Mouse (Mus musculus): ENCODE measurements at regions not wholly inside any gene's neighbourhood (a gene's known extent, or its start where the extent isn't known, plus 50 kb on each side); places are given as distances from the start of the nearest gene placed in this dataset.

DNA sequence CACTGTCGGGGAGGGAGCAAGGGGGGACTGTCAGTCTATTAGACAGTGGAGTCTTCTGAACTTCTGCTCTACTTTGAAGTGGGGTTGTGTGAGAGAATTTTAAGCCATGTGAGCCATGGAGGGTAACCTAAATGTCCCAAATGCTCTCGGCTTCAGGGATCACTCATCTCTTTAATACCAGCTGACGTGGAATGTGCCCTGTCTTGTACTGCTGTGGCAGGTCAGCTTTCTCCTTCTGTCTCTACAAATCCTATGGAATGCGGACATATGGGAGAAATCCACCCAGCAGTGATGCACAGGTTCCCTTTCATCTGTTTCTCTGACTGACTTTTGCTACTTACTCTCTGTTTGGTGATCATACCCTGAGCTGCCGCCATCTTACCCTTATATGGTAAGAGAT lies 323.3 kb downstream of the Rnd3 start:
- ATAC-seq (no peak), DNase-seq (ENCODE audit: low spot score) (no peak)
- H3K36me3 ChIP-seq (ENCODE audit: insufficient read depth, low read length): no peaks in the 10 kb centered on the region
- no peak overlapping the region for H3K4me3 ChIP-seq (ENCODE audit: low read depth, low read length)
- no peaks in the 10 kb centered on the region for H3K9me3 ChIP-seq (ENCODE audit: low read length)
- no peak overlapping the region for H3K27ac ChIP-seq (ENCODE audit: low read length)
- H3K9ac ChIP-seq (replicated peaks; ENCODE audit: low read depth): no peak overlapping the region
- no peaks in the 10 kb centered on the region for H3K27me3 ChIP-seq (replicated peaks; ENCODE audit: insufficient read depth, low read length)
- no peaks in the 10 kb centered on the region for H3K4me1 ChIP-seq (ENCODE audit: insufficient read depth, low read depth, low read length)
- WGBS: 89% methylated on average over 5 of the region's 5 CpGs
- TF ChIP-seq CTCF (IDR thresholded peaks at IDR 0.05) (no peak), EP300 (IDR thresholded peaks at IDR 0.05) (no peak)
- no peak overlapping the region for H3K4me2 ChIP-seq (replicated peaks; ENCODE audit: low read depth, low read length)

DNA sequence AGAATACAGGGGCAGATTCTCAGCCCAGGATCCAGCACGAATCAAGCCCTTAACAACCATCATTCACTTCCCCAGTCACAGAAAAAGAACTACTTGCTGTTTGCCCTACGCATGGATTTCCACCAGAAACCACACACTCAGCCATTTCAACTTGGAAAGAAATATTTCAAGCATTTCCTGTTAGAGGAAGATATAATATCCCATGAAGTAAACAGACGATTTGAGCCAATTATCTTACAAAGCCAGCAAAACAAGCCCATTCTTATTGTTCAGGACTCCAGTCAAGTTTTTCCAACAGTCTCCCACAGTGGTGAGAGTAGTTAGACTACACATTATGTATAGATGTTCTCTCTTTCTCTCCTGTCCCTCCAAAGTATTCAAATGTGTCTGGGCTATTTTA lies 324.1 kb downstream of the Rnd3 start:
- ATAC-seq: no peak; the same call in 1 of the 2 replicates
- no peak overlapping the region for H3K4me3 ChIP-seq (ENCODE audit: low read depth, low read length)

DNA sequence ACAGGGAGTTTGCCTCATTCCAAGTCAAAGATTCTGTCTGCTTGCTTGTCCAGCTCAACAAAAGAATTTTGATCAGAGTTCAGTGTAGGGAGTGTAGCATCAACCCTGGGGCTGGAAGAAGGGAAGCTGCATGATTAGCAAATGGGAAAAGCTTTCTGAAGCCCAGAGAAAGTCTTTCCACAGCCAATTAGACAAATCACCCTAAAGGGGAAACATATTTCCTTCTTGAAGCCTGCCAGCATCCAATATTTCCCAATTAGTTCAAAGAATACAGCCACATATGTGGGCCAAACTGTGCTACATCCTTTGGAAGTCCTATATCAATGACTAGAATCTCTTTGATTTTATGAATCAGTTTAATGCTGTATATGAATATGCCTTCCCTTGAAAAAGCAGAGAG lies 326.2 kb downstream of the Rnd3 start:
- no peak for TF ChIP-seq EP300 (IDR thresholded peaks at IDR 0.05)
- no peak for TF ChIP-seq CTCF (IDR thresholded peaks at IDR 0.05)
- Histone ChIP-seq H3K27me3 (replicated peaks; ENCODE audit: insufficient read depth, low read length) (no peaks in the 10 kb centered on the region), H3K27ac (ENCODE audit: low read length) (no peak overlapping the region), H3K9me3 (ENCODE audit: low read length) (no peaks in the 10 kb centered on the region), H3K36me3 (ENCODE audit: insufficient read depth, low read length) (no peaks in the 10 kb centered on the region), H3K4me3 (ENCODE audit: low read depth, low read length) (no peak overlapping the region), H3K4me2 (replicated peaks; ENCODE audit: low read depth, low read length) (no peak overlapping the region), H3K4me1 (ENCODE audit: insufficient read depth, low read depth, low read length) (no peaks in the 10 kb centered on the region), H3K9ac (replicated peaks; ENCODE audit: low read depth) (no peak overlapping the region)
- DNase-seq (ENCODE audit: low spot score) (no peak), ATAC-seq (no peak)

More for the DNA sequence above, 324.1 kb downstream of the Rnd3 start:
- Histone ChIP-seq H3K9me3 (ENCODE audit: low read length) (no peaks in the 10 kb centered on the region), H3K36me3 (ENCODE audit: insufficient read depth, low read length) (no peaks in the 10 kb centered on the region), H3K9ac (replicated peaks; ENCODE audit: low read depth) (no peak overlapping the region), H3K4me1 (ENCODE audit: insufficient read depth, low read depth, low read length) (no peaks in the 10 kb centered on the region), H3K4me2 (replicated peaks; ENCODE audit: low read depth, low read length) (no peak overlapping the region), H3K27me3 (replicated peaks; ENCODE audit: insufficient read depth, low read length) (no peaks in the 10 kb centered on the region), H3K27ac (ENCODE audit: low read length) (no peak overlapping the region)
- DNase-seq (ENCODE audit: low spot score): peak; percentile 32
- WGBS: 28% methylated on average over 3 of the region's 3 CpGs
- TF ChIP-seq CTCF (IDR thresholded peaks at IDR 0.05) (no peak), EP300 (IDR thresholded peaks at IDR 0.05) (0 out of 2 replicates have a peak, but pooled peaks have one; percentile 28)

DNA sequence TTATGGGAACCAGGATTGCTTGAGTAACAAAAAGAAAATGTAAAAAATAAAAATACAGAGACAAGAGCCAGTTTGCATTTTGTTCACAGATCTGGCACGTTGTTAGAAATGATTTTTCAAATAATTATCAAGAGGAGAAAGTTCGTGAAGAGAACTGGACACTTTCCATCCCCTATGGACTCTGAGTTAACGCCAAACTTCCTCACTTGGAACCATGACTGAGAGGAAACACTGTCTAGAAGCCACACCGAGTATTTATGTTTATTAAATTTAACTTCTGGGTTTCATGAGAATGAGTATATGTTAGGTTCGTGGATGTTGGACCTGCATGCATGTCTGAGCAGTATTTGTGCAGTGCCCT lies 329.6 kb downstream of the Rnd3 start:
- Histone ChIP-seq H3K27me3 (replicated peaks; ENCODE audit: insufficient read depth, low read length) (no peaks in the 10 kb centered on the region), H3K9ac (replicated peaks; ENCODE audit: low read depth) (no peak overlapping the region), H3K4me3 (ENCODE audit: low read depth, low read length) (no peak overlapping the region), H3K36me3 (ENCODE audit: insufficient read depth, low read length) (no peaks in the 10 kb centered on the region), H3K4me2 (replicated peaks; ENCODE audit: low read depth, low read length) (no peak overlapping the region), H3K9me3 (ENCODE audit: low read length) (no peaks in the 10 kb centered on the region), H3K4me1 (ENCODE audit: insufficient read depth, low read depth, low read length) (no peaks in the 10 kb centered on the region), H3K27ac (ENCODE audit: low read length) (no peak overlapping the region)
- TF ChIP-seq CTCF (IDR thresholded peaks at IDR 0.05): no peak
- no peak for TF ChIP-seq EP300 (IDR thresholded peaks at IDR 0.05)
- 61% methylated on average over 5 of the region's 5 CpGs for WGBS
- no peak for DNase-seq (ENCODE audit: low spot score)
- no peak for ATAC-seq

DNA sequence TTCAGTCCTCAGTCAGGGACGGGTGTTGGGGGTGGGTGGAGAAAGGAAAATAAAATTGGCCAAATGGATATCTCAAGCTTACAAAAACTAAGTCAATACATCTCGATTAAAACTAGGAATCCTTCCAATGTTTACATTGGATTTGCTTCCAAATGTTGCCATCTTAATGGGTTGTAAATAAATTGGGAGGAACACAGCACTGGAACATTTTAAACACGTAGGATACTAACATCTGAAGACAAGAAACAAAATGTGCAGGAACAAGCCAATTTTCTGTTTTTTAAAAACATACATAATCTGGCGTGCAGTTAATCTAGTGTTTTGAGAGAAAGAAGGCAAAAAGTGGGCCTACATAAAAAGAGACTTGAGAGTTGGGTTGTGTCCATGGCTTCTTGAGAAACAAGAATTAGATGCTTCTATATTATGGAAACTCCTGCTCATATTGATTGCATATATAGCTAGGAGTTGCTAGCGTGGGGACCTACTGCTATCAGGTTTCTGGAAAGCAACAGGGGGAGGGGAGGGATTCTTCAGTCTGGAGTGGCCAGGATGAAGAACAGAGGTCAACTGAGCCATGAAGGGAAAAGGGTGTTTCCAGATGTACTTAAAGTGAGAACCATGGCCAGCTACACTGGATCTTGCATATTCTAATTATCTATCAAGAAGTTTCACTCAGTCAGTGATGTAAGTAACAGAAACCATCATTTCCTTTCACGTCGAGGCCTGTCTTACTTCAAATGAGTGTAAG lies 330.2 kb downstream of the Rnd3 start:
- 52% methylated on average over 7 of the region's 7 CpGs for WGBS
- TF ChIP-seq CTCF (IDR thresholded peaks at IDR 0.05) (no peak), EP300 (IDR thresholded peaks at IDR 0.05) (no peak)
- H3K4me2 ChIP-seq (replicated peaks; ENCODE audit: low read depth, low read length): no peak overlapping the region
- H3K4me3 ChIP-seq (ENCODE audit: low read depth, low read length): no peak overlapping the region
- H3K9ac ChIP-seq (replicated peaks; ENCODE audit: low read depth): no peak overlapping the region
- H3K9me3 ChIP-seq (ENCODE audit: low read length): no peaks in the 10 kb centered on the region
- ATAC-seq (no peak), DNase-seq (ENCODE audit: low spot score) (peak; percentile 32)
- H3K4me1 ChIP-seq (ENCODE audit: insufficient read depth, low read depth, low read length): no peaks in the 10 kb centered on the region
- no peaks in the 10 kb centered on the region for H3K27me3 ChIP-seq (replicated peaks; ENCODE audit: insufficient read depth, low read length)
- H3K36me3 ChIP-seq (ENCODE audit: insufficient read depth, low read length): no peaks in the 10 kb centered on the region
- no peak overlapping the region for H3K27ac ChIP-seq (ENCODE audit: low read length)

DNA sequence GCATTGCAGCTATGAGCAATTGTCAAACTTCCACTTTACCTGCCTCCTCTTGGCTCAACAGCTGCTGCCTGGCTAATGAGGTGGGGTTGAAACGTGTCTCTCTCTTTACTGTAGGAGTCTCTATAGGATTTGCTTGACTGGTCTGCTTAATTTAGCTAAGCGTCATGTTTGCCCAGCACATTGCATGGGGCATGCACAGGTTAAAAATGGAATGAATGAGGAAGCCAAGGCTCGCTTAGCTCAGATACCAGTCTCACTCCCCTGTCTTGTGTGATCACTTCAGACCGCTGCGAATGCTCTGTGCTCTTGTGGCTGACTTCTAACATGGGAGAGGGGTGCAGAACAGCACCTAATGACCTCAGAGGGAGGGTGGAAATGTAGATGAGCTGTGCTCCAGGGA lies 332.5 kb downstream of the Rnd3 start:
- H3K27me3 ChIP-seq (replicated peaks; ENCODE audit: insufficient read depth, low read length): no peaks in the 10 kb centered on the region
- H3K4me3 ChIP-seq (ENCODE audit: low read depth, low read length): no peak overlapping the region
- 77% methylated on average over 5 of the region's 5 CpGs for WGBS
- no peaks in the 10 kb centered on the region; the same call in 1 of the 2 replicates for H3K4me1 ChIP-seq (ENCODE audit: insufficient read depth, low read depth, low read length)
- DNase-seq (ENCODE audit: low spot score) (no peak), ATAC-seq (no peak)
- no peak overlapping the region for H3K9ac ChIP-seq (replicated peaks; ENCODE audit: low read depth)
- TF ChIP-seq EP300 (IDR thresholded peaks at IDR 0.05): no peak
- TF ChIP-seq CTCF (IDR thresholded peaks at IDR 0.05): no peak
- H3K36me3 ChIP-seq (ENCODE audit: insufficient read depth, low read length): no peaks in the 10 kb centered on the region
- H3K4me2 ChIP-seq (replicated peaks; ENCODE audit: low read depth, low read length): no peak overlapping the region
- H3K9me3 ChIP-seq (ENCODE audit: low read length): no peaks in the 10 kb centered on the region
- no peak overlapping the region for H3K27ac ChIP-seq (ENCODE audit: low read length)

Measured in lung, postnatal 0 days (tissue).